Mouse (Mus musculus) large intestine, adult 2 months (tissue): ENCODE results near the gene Xrcc1. TPM values are rescaled to one million over a fixed set of nuclear protein-coding genes. Genes with fewer than 3 reads are reported as not detected.
A peak's percentile ranks its signal among the peaks of the same experiment; 100 is the strongest.

Experiments used
- DNase-seq: peaks from one replicate; pipeline ENCODE4 v3.0.0-alpha.2; 2012; ENCODE audit warnings: low read depth, low spot score
- WGBS: fragments of 180-500 bp; shearing (Covaris S2); methylation state at CpG from one replicate; pipeline ENCODE4 v1.1.7; 2018; 5-methylcytosine and 5-hydroxymethylcytosine counted together
- polyA plus RNA-seq: library from polyadenylated mRNA; depleted of rRNA; stranded (reverse); fragments of >200 nt; gene quantifications from 2 replicates; pipeline ENCODE4 v1.2.3, GENCODE M21; 2012

Gene Xrcc1
- polyA plus RNA-seq, 1 experiment = 27.8 TPM

DNA sequence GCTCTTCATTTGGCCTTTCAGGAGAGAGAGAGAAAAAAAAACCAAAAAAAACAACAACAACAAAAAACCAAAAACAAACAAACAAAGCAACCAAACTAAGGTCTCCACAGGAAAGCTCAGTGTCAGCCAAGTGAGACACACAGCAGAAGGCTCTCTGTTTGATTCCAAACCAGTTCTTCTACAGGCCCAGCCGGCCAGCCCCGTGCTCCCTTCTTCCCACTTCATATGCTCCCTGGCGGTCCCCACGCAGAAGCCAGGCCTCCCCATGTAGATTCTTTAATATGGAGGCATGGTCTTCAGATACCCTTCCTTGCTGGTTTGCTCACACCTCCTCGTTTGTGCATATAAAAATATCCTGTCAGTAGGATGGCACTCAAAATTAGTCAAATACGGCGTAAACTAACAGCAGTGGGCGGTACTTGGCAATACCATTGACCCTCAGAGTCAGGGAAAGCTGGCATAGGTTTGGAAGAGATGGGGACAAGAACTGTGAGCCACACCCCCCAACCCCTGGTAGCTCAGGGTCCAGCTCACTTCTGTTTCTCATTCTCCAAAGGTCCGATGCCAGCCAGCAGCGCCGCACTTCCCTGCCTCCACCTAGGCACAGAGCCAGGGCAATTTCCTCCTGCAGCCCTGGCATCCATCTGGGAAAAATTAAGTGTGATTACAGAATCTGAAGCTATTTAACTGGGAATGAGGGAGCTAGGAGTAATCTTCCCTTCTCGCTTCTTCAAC lies 20.2 kb upstream of the Xrcc1 start:
- DNase-seq = no peak
- 83% methylated on average over 12 of the region's 12 CpGs for WGBS

DNA sequence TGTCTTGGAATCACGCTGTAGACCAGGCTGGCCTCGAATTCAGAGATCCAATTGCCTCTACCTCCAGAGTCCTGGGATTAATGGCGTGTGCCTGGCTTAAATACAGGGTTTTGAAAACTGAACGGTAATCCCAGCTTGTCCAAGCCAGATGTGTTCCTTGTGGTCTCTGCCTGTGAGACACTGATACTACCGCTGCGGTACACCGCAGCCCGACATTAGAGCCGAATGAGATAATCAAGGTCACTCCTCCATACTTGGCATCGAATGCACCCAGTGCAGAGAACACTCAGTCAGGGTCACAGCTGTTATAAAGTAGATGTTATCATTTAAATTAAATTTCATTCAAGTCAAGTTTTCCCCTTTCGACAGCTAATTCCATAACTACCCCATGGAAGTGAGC lies 17.2 kb upstream of the Xrcc1 start:
- no peak for DNase-seq
- 91% methylated on average over 11 of the region's 11 CpGs for WGBS

DNA sequence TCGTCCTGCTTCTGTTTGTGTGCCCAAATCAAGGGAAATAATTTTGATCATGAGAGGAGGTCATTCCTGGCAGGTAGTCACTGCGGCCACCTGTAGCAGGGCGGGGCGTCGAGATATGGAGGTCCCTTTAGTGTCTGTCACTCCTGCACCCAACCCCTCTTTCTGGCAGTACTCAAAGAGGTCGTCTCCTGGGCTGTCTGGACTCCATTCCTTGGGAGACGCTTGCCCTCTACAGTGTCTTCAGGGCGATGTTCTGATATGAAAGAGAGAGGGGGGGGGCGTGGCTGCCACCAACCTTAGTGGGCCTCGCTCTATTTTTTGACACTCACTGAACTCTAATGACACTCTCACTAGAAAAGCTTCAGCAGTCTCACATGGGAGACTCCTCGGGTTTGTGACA lies 16.5 kb upstream of the Xrcc1 start:
- WGBS = 27% methylated on average over 11 of the region's 11 CpGs
- DNase-seq = no peak

DNA sequence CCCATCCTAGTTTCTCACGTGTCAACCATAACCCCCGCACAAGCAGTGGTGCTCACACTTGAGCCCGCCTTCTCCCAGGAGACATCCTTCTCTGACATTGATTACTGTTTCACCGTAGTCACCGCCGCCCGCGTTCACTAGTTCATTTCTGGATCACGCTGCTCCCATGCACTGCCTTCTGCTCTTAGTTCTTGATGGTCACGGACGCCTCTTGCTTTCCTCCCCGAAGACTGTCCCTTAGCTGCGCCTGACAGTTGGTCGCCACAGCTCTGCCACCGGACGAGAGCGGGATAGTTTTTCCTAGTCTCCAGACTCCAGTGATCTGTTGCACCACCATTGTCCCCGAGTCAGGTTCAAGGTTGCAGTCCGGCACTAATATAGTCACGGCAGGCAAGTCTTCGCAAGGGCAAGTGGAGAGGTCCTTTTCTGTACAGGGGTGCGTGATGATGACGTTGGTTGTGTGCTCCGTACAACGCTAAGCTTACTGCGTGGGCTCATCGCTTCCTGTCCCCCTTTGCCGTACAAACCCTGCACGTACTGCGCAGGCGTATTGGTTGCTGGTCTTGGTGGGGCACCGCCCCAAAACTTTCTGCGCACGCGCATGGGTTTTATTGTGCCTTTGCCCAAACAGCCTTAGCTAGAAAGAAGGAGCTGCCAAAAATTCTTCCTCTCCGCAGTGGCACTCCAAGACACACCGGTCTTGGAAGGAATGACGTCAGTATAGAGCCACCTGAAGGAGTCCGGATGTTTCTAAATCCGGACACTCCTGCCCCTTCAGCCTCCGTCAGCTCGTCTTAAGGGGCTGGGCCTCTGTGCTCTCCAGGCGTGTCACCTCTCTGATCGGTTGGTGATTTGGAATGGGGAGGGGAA lies 15.8 kb upstream of the Xrcc1 start, which contains the start of gene Irgq:
Gene Irgq, plus strand, starts transcription at position 628 of the 870 bp plus-strand sequence.
- WGBS = under 1% methylated on average over 44 of the region's 44 CpGs
- DNase-seq = peak; percentile 100

DNA sequence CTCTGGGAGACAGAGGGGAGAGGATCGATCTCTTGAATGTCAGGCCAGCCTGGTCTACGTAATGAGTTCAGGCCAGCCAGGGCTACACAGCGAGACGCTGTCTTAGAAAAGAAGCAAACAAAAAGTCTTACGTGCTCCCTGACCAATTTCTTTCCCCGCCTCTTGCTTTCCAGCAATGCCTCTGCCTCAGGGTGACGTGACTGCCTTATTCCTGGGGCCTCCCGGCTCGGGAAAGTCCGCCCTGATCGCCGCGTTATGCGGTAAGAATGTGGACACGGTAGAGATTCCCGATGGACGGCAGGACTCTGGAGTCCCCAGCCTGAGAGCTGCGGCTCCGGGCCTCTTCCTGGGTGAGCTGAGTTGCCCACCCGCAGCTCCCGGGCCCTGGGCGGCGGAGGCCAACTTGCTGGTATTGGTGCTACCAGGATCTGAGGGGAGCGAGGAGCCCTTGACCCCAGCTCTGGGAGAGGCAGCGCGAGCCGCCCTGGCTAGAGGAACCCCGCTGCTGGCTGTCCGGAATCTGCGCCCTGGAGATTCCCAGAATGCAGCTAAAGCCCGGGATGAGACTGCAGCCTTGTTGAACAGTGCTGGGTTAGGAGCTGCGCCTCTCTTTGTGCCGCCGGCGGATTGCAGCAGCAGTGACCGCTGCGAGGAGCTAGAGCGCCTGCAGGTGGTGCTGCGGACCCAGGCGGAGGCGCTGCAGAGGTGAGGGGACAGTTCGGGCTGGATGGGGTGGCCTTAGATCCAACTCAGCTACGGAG lies 14.7 kb upstream of the Xrcc1 start:
- no peak for DNase-seq
- WGBS = under 1% methylated on average over 43 of the region's 43 CpGs

DNA sequence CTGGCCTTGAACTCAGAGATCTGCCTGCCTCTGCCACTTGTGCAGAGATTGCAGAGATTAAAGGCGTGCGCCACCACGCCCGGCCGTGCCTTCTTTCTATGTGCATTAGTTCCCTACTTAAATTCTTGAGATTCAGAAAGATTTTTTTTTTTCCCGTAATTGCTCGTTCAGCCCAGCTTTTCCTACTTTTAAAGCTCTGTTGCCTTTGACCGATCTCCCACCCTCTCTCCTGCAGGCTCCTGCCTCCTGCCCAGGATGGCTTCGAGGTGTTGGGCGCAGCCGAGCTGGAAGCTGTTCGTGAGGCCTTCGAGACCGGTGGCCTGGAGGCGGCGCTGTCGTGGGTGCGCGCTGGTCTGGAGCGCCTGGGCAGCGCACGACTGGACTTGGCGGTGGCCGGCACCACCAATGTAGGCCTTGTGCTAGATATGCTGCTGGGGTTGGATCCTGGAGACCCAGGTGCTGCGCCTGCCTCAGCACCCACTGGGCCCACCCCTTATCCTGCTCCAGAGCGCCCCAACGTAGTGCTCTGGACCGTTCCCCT lies 13.0 kb upstream of the Xrcc1 start:
- DNase-seq = no peak
- 94% methylated on average over 28 of the region's 28 CpGs for WGBS

DNA sequence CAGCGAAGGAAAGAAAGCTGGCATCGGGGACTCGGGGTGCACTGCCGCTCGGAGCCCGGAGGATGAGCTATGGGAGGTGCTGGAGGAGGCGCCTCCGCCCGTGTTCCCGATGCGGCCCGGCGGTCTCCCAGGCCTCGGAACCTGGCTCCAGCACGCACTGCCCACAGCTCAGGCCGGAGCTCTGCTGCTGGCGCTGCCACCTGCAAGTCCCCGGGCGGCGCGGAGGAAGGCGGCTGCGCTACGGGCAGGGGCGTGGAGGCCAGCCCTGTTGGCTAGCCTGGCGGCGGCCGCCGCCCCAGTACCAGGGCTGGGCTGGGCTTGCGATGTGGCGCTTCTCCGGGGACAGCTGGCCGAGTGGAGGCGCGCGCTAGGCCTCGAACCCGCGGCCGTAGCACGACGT lies 12.3 kb upstream of the Xrcc1 start:
- DNase-seq = no peak
- 82% methylated on average over 42 of the region's 42 CpGs for WGBS

DNA sequence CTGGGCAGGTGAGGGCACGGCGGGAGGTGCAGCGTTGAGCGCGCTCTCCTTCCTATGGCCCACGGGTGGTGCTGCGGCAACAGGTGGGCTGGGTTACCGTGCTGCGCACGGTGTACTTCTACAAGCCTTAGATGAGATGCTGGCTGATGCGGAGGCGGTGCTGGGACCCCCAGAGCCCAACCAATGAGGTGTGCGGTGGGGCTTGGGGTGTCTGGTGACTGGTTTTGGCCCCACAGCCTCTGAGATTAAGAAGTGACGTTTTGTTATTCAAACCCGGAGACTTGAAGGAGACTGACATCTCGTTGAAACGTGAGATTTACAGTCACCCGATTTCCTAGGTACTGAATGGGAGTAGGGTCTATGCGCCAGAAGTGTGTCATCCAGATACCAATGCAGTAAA lies 11.8 kb upstream of the Xrcc1 start:
- WGBS = 81% methylated on average over 19 of the region's 19 CpGs
- DNase-seq = no peak

DNA sequence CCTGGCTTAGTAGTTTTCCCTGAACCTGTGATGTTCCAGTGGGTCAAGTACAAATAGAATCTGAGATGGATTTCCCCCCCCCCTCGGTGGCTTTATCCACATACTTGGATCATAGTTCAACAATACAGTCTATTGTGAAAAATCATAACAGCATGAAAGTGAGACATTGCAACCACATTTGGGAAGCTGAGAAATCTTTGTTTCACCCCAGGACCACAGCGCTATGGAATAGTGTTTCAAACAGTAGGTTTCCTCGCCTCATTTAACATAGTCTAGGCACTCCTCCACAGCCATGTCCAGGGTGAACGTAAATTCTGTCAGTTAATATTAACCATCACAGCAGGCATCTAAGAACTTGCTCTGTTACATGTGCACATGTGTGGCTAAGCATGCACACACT lies 9.0 kb upstream of the Xrcc1 start:
- no peak for DNase-seq
- WGBS = 81% methylated on average over 4 of the region's 4 CpGs

DNA sequence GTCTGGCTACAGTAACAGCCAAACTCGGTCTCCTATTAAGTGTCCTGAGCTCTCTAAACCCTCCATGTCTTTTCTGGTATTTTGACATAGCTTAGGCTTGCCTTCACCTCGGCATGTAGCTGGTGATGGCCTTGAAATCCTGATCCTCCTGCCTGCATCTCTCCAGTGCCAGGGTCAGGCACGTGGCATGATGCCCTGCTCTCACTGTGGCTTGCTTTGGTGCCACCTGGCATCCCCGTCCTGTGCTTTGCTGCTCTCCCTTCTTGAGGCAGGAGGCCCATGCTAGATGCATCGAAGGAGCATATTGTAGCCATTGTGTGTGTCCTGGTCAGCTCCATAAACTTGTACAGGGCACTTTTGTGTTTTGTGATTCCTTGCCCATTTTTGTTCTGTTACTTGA lies 8.5 kb upstream of the Xrcc1 start:
- DNase-seq = no peak
- WGBS = 69% methylated on average over 5 of the region's 5 CpGs

DNA sequence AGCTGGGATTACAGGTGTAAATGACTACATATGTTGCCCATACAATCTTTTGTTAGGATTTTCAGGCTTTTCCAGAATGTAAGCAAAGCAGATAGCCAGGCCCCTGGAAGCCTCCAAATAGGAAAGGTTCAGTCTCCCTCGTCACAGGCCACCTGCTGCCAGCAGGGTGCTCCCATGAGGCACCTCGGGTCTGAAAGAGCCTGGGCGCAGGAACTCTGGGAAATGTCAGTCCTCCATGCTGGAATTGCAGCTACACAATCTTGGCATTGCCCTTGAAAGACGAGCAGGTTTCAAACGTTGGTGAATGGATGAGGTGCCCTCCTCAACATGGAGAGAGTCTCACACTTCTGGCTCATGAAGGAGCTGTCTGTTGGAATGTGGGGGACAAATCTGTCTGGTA lies 7.9 kb upstream of the Xrcc1 start:
- DNase-seq = no peak
- WGBS = 31% methylated on average over 5 of the region's 5 CpGs

DNA sequence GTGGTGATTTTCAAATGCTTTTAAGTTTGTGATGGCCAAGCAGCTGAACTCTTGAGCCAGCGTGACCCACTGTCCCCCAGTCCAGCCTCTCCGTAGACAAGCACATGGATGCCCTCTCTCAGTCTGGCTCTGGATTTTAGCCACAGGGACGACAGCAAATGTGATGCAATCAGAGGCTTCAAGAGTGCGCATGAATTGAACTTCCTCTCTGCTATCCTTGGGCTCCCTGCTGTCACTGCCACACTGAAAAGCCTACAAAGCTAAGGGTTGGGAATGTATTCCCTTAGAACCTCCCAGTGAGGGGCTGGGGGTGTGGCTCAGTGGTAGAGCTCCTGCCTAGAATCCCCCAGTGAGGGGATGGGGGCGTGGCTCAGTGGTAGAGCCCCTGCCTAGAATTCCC lies 7.4 kb upstream of the Xrcc1 start:
- 86% methylated on average over 5 of the region's 5 CpGs for WGBS
- no peak for DNase-seq

DNA sequence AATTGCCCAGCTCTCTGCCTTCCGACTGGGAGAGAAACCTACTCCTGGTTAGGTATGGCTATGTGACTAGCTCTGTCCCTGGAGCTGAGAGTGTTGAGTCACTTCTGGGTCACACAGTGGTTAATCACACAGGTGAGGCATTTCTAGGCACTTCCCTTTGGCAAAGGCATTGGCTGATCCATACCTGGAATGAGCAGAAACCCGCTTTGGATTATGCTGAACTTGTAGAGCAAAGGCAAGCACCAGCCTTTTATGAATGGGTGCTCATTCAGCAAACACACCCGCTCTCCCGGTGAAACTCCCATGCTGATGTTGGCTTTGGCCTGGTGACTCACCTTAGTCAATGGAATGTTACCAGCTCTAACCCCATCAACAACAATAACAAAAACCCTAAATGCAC lies 6.4 kb upstream of the Xrcc1 start:
- peak; percentile 13 for DNase-seq
- WGBS = 40% methylated on average over 4 of the region's 4 CpGs

DNA sequence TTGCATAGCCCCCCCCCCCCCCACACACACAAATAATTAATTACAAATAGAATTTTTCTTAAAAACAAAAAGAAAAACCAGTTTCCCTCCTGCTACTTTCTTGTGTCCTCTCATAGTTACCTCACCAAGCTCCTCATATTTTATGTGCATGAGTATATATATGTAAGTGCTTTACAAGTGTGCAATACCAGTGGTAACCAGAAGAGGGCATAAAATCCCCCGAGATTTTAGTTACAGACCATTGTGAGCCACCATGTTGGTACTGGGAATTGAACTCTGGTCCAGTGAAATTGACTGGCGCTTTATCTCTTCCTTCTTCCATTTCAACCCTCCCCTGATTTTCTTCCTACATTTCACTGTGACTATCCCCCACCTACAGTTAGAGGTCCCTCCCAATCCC lies 1.6 kb upstream of the Xrcc1 start:
- 84% methylated on average over 2 of the region's 2 CpGs for WGBS
- no peak for DNase-seq

DNA sequence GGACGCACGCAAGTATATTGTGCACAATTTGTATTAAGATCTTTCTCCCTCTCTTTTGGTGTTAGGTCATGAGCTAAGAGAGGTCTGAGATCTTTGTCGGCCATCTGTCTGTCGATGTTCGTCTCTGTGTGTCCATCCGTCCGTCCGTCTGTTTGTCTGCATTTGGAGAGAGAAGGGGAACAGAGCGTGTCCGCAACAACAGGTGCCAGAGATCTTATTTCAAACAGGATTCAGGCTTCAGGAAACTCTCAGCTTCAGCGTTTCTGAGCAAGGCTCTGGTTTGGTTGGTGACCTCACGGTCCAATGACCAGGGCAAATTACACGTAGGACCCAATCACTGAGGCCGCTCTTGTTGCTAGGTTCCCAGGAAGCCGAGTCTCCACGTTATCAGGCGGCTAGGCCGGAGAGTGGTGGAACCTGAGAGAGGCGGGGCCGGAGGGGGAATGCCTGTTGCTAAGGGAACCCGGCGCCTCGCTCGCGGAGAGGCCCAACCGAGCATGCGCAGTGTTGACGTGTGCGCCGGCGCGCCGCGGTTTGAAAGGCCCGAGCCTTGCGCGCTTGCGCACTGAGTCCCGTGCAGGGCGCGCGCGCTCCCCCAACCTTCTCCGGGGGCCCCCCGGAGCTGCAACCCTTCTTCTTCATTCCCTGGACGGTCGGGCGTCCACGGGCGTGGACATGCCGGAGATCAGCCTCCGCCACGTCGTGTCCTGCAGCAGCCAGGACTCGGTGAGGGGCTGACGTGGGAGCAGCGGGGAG lies 723 bp downstream of the Xrcc1 start:
- DNase-seq = peak; percentile 99
- WGBS = 1% methylated on average over 57 of the region's 57 CpGs

DNA sequence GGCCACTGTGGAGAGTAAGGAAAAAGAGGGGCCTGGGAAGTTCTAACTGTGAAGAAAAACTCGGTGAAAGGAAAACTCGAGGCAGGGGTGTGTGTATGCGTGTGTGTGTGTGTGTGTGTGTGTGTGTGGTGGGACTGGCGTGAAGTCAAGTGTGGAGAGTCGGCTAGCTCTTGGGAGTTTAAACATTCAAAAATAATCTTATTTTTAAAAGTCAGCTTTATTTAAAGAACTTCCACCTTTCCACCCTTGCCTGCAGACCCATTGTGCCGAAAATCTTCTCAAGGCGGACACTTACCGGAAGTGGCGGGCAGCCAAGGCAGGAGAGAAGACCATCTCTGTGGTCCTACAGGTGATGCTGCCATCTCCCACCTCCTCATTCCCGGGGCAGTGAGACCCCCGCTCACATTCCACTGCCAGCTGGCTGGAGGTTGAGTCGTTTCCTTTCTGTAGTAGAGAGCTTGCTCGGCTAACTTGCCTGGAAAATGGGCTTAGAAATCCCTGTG lies 1.5 kb downstream of the Xrcc1 start:
- WGBS = 18% methylated on average over 13 of the region's 13 CpGs
- no peak for DNase-seq

DNA sequence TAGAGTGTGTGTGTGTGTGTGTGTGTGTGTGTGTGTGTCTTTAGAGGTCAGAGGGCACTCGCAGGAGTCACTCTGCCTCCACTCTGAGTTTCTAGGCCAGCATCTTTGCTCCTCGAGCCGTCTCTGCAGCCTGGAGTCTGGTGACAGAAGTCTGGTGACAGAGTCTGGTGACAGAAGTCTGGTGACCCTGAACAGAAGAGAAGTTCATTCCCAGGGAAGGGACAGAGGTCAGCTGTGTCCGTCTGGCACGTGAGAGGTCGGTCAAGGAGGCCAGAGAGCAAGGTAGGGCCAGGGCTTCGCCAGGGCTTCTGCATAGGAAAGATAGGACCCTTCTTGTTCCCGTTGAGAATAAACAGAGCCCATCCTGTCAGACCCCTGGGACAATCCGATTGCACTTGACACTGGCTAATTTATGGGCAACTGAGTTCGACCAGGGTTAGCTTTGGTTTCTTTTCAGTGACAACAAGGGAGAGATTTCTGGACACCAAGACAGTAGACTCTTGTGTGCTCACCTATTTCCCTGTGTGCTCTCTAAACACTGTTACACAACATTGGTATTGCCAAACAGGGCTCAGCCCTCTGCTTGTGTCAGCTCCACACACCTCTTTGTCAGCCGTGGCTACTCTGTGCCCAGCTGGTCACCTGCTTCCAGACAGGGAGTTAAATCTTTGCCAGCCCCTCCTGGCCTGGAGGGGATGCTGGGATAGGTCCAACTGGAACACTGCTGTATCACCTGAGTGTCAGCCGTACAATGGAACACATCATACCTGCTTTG lies 6.1 kb downstream of the Xrcc1 start:
- 77% methylated on average over 12 of the region's 12 CpGs for WGBS
- no peak for DNase-seq

DNA sequence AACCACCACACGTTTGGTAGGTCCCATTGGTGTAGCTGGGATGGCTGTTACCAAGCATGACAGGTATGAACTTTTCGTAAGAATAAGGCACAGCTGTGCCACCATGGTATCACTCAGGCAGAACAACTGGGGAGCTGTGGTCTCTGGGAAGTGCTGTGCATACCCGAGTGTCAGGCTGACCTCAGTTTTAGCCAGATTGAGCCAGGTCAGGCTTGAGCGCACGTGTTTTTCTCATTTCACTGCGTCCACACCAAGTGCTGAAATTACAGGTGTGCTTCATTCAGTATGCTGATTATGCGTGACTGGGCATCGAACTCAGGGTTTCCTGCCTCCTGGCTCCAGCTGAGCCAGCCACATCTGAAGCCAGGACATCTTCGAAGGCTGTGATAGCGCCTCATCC lies 9.7 kb downstream of the Xrcc1 start:
- 94% methylated on average over 10 of the region's 10 CpGs for WGBS

More for the DNA sequence above, 9.7 kb downstream of the Xrcc1 start:
- no peak for DNase-seq
